In the genomic region with DNA sequence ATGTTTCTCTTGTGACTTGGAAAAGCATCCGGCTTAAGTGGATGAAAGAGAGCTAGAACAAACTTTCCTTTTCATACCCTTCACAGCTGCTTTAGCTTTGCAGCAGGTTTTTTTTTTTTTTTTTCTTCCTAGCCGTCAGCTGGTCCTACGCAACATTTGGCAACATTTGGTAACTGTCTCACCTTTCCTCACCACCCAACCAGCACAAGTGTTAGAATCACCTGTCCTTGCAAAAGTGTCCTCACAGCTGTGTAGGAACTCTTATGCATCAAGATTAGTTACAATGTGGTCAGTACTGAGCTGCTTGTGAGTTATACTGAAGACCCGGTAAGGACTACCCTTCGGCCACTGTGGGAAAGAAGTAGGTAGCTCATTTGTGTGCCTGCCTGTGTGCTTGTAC, we compare ENCODE assay signal across 21 mouse cellular contexts. TPM values are rescaled to one million over a fixed set of nuclear protein-coding genes. Genes with fewer than 3 reads are reported as not detected.
DNase-seq lines count a peak whose midpoint lies in the region; ATAC-seq and TF ChIP-seq lines count a peak whose summit lies in the region.
"Had no signal": no experiment of that assay in that cellular context is flagged by ENCODE, and none has a peak within 500 bp of the region (broad histone marks: within the 10 kb centered on the region; RNA-seq: fewer than 3 reads in every experiment).

No protein-coding gene starts in this region.

- H3K4me3 ChIP-seq in kidney, postnatal 0 days (replicated peaks; ENCODE audit: low read depth, low read length) = no peak overlapping the region
- H3K4me3 ChIP-seq in kidney, adult 2 months (ENCODE audit: insufficient read depth, low read depth, low read length) = no peak overlapping the region
- no peak overlapping the region for H3K4me3 ChIP-seq in CH12.LX (replicated peaks in 1 of 3; ENCODE audit: low read depth in 2 of 3, low read length in 2 of 3, poor library complexity in 1 of 3)
- 0 out of 2 replicates have a peak overlapping the region, but pooled peaks have one; percentile 70 for H3K4me3 ChIP-seq in lung, embryonic 15.5 days

- no peaks in the 10 kb centered on the region for H3K27me3 ChIP-seq in kidney, postnatal 0 days (ENCODE audit: insufficient read depth, low read length)
- H3K27me3 ChIP-seq in kidney, adult 2 months (replicated peaks; ENCODE audit: control insufficient read depth, insufficient read depth, low read length) = no peaks in the 10 kb centered on the region
- no peaks in the 10 kb centered on the region for H3K27me3 ChIP-seq in CH12.LX (replicated peaks)
- H3K27me3 ChIP-seq in lung, embryonic 15.5 days = no peaks in the 10 kb centered on the region
- H3K27me3 ChIP-seq: intestine, embryonic 15.5 days had no signal

- in situ Hi-C loops in CH12.LX (cut with MboI; ENCODE audit: low pct_ligation_motif_present, low pct_unique_long_range_greater_than_20kb, low sequenced_read_pairs) = no loop called here

- no peak for TF ChIP-seq RAD21 in CH12.LX (IDR thresholded peaks at IDR 0.05; ENCODE audit: low read depth, low read length)

- TF ChIP-seq POLR2A in kidney, adult 2 months (IDR thresholded peaks at IDR 0.05; ENCODE audit: low read depth, low read length) = no peak
- TF ChIP-seq POLR2A in CH12.LX (IDR thresholded peaks at IDR 0.05; ENCODE audit: low read depth, low read length) = no peak

- peaks cover 7% of the 10 kb centered on the region; the same call in 1 of the 2 replicates for H3K36me3 ChIP-seq in kidney, postnatal 0 days (ENCODE audit: insufficient read depth, low read length)
- H3K36me3 ChIP-seq in kidney, adult 2 months (ENCODE audit: control insufficient read depth, insufficient read depth, low read length) = no peaks in the 10 kb centered on the region
- H3K36me3 ChIP-seq in CH12.LX (replicated peaks in 1 of 2; ENCODE audit: control insufficient read depth in 1 of 2, insufficient read depth in 1 of 2, low read length in 1 of 2) = peaks cover 15 to 32% of the 10 kb centered on the region in 2 experiments
- peaks cover 12% of the 10 kb centered on the region; the same call in 1 of the 2 replicates for H3K36me3 ChIP-seq in lung, embryonic 15.5 days

- no peak overlapping the region for H3K27ac ChIP-seq in kidney, postnatal 0 days
- no peak overlapping the region for H3K27ac ChIP-seq in kidney, adult 2 months (ENCODE audit: insufficient read depth, low read depth, low read length)
- H3K27ac ChIP-seq in CH12.LX (ENCODE audit: insufficient read depth, low read depth) = no peak overlapping the region
- H3K27ac ChIP-seq in lung, embryonic 15.5 days = peak overlapping the region; percentile 30; the same call in 1 of the 2 replicates
- H3K27ac ChIP-seq: intestine, embryonic 15.5 days had no signal

- H3K9ac ChIP-seq in kidney, postnatal 0 days (ENCODE audit: low read depth, low read length) = peak overlapping the region; percentile 9; the same call in 1 of the 2 replicates
- no peak overlapping the region; the same call in 1 of the 2 replicates for H3K9ac ChIP-seq in CH12.LX (ENCODE audit: insufficient read depth, low read depth)
- no peak overlapping the region for H3K9ac ChIP-seq in lung, embryonic 15.5 days

- dilution Hi-C loops in CH12.LX (cut with MboI; ENCODE audit: extremely low pct_ligation_motif_present, extremely low pct_unique_long_range_greater_than_20kb, low sequenced_read_pairs) = no loop called here

- no peak for TF ChIP-seq EP300 in CH12.LX (IDR thresholded peaks at IDR 0.05; ENCODE audit: low read length)

- H3K4me2 ChIP-seq in kidney, postnatal 0 days (ENCODE audit: low read length) = no peak overlapping the region
- no peak overlapping the region for H3K4me2 ChIP-seq in CH12.LX (ENCODE audit: insufficient read depth, low read depth, poor library complexity, severe bottlenecking)
- H3K4me2 ChIP-seq in lung, embryonic 15.5 days = peak overlapping the region; percentile 75; the same call in 1 of the 2 replicates

- peaks cover 13% of the 10 kb centered on the region; the same call in 1 of the 2 replicates for H3K4me1 ChIP-seq in kidney, postnatal 0 days (replicated peaks; ENCODE audit: insufficient read depth, low read length)
- peaks cover 8% of the 10 kb centered on the region; the same call in 1 of the 2 replicates for H3K4me1 ChIP-seq in kidney, adult 2 months (ENCODE audit: control insufficient read depth, insufficient read depth, low read length)
- peaks cover 5 to 25% of the 10 kb centered on the region in 2 experiments for H3K4me1 ChIP-seq in CH12.LX (ENCODE audit: control insufficient read depth in 1 of 2, insufficient read depth in 2 of 2)
- peaks cover 18% of the 10 kb centered on the region for H3K4me1 ChIP-seq in lung, embryonic 15.5 days

- peaks cover 10% of the 10 kb centered on the region for H3K79me2 ChIP-seq in CH12.LX (replicated peaks; ENCODE audit: control insufficient read depth, extremely low read depth, insufficient read depth, poor library complexity, severe bottlenecking)

- H3K9me3 ChIP-seq in kidney, postnatal 0 days (replicated peaks; ENCODE audit: low read length) = no peaks in the 10 kb centered on the region
- peaks cover 5% of the 10 kb centered on the region for H3K9me3 ChIP-seq in CH12.LX (replicated peaks; ENCODE audit: low read length)
- H3K9me3 ChIP-seq in lung, embryonic 15.5 days = no peaks in the 10 kb centered on the region
- H3K9me3 ChIP-seq: intestine, embryonic 15.5 days had no signal

- ATAC-seq in kidney, postnatal 0 days (replicated peaks; ENCODE audit: low FRiP score, low read depth) = no peak
- no peak for ATAC-seq in lung, embryonic 15.5 days (ENCODE audit: borderline replicate concordance, extremely low read depth, low FRiP score, low TSS enrichment)
- ATAC-seq: intestine, embryonic 15.5 days had no signal

- WGBS in kidney, postnatal 0 days = 74% methylated on average over 5 of the region's 5 CpGs
- 63% methylated on average over 5 of the region's 5 CpGs for WGBS in kidney, adult 2 months
- 52% methylated on average over 5 of the region's 5 CpGs for WGBS in lung, embryonic 15.5 days

- DNase-seq in kidney, postnatal 0 days (ENCODE audit: low spot score) = no peak
- no peak for DNase-seq in kidney, adult 2 months
- DNase-seq in 3T3-L1 (ENCODE audit: low read depth, low spot score) (peak; percentile 5), CH12.LX (ENCODE audit: extremely low read depth) (no peak)
- DNase-seq in left cerebral cortex, adult 9 months (ENCODE audit: low spot score in 2 of 2) = no peak
- DNase-seq in spleen, adult 12 weeks (ENCODE audit: low spot score) = no peak
- DNase-seq in spleen, postnatal 36 days (ENCODE audit: low spot score in 2 of 2) = no peak
- DNase-seq: adrenal gland, adult 8-10 months; cerebellum, postnatal 14 days; kidney, postnatal 25 days; left cerebral cortex, postnatal 4 days; thymus, postnatal 36 days had no signal

- no peak for TF ChIP-seq CTCF in kidney, postnatal 0 days (IDR thresholded peaks at IDR 0.05; ENCODE audit: low read depth)
- no peak for TF ChIP-seq CTCF in kidney, adult 2 months (conservative IDR thresholded peaks at IDR 0.05; ENCODE audit: insufficient read depth, insufficient read length, low read depth, low read length)
- no peak for TF ChIP-seq CTCF in CH12.LX (conservative IDR thresholded peaks at IDR 0.05 in 1 of 2, IDR thresholded peaks at IDR 0.05 in 1 of 2; ENCODE audit: low read depth in 2 of 2, low read length in 2 of 2)

TF ChIP-seq in CH12.LX, 34 proteins besides CTCF, POLR2A, EP300 and RAD21:
- TF ChIP-seq TBP (conservative IDR thresholded peaks at IDR 0.05; ENCODE audit: low read depth, low read length) = no peak
- TF ChIP-seq ZNF384 (IDR thresholded peaks at IDR 0.05; ENCODE audit: low read depth, low read length) = peak; percentile 42; the same call in 1 of the 2 replicates
- TF ChIP-seq POLR2AphosphoS2 (IDR thresholded peaks at IDR 0.05; ENCODE audit: low read depth, low read length) = no peak
- no peak for TF ChIP-seq MYC (IDR thresholded peaks at IDR 0.05; ENCODE audit: low read depth, low read length)

RNA-seq across cellular contexts. Expression of a gene that starts 1.8 kb away (rescaled TPM):
- polyA plus RNA-seq in kidney, postnatal 0 days (2015; fragmentation: Nextera tagmentation; extraction: Ambion mirVana) = 118 and 122 TPM in 2 replicates
- 32.3 and 34.3 TPM in 2 replicates for polyA plus RNA-seq in kidney, adult 2 months (2012; rRNA removed)
- 40.4 and 43.2 TPM in 2 replicates for total RNA-seq in CH12.LX (2012; rRNA removed)
- 131 and 136 TPM in 2 replicates for total RNA-seq in CH12.LX (2014; rRNA removed)
- polyA plus RNA-seq in CH12.LX (2012; ENCODE audit: insufficient read length, low read depth) = 43.4 and 48.9 TPM in 2 replicates
- 88.6 and 97.0 TPM in 2 replicates for polyA plus RNA-seq in lung, embryonic 15.5 days (2015; fragmentation: Nextera tagmentation; extraction: Ambion mirVana)

RNA-seq across cellular contexts. Expression of a gene that starts 27.0 kb away (rescaled TPM):
- polyA plus RNA-seq in kidney, postnatal 0 days (2015; fragmentation: Nextera tagmentation; extraction: Ambion mirVana) = 19.2 and 20.6 TPM in 2 replicates
- 11.3 and 11.5 TPM in 2 replicates for polyA plus RNA-seq in kidney, adult 2 months (2012; rRNA removed)
- 18.1 and 21.3 TPM in 2 replicates for total RNA-seq in CH12.LX (2012; rRNA removed)
- 23.9 and 26.3 TPM in 2 replicates for total RNA-seq in CH12.LX (2014; rRNA removed)
- 26.2 and 26.3 TPM in 2 replicates for polyA plus RNA-seq in CH12.LX (2012; ENCODE audit: insufficient read length, low read depth)
- polyA plus RNA-seq in lung, embryonic 15.5 days (2015; fragmentation: Nextera tagmentation; extraction: Ambion mirVana) = 18.6 and 19.3 TPM in 2 replicates

RNA-seq across cellular contexts. Expression of a gene that starts 39.8 kb away (rescaled TPM):
- polyA plus RNA-seq in kidney, postnatal 0 days (2015; fragmentation: Nextera tagmentation; extraction: Ambion mirVana) = 33.4 and 36.0 TPM in 2 replicates
- 13.0 and 15.0 TPM in 2 replicates for polyA plus RNA-seq in kidney, adult 2 months (2012; rRNA removed)
- total RNA-seq in CH12.LX (2012; rRNA removed) (not detected in 2 replicates), CH12.LX (2014; rRNA removed) (not detected in 2 replicates)
- not detected in 2 replicates for polyA plus RNA-seq in CH12.LX (2012; ENCODE audit: insufficient read length, low read depth)
- polyA plus RNA-seq in lung, embryonic 15.5 days (2015; fragmentation: Nextera tagmentation; extraction: Ambion mirVana) = not detected in 2 replicates
- total RNA-seq: adrenal gland, adult 8-10 months; granulocyte monocyte progenitor cell, adult 5-6 weeks; layer of hippocampus, postnatal 10 days; left cerebral cortex, postnatal 4 days; monocyte, adult 5-6 weeks had no signal
- polyA plus RNA-seq: embryonic facial prominence, embryonic 11.5 days; forebrain, embryonic 11.5 days; heart, postnatal 0 days; macrophage had no signal

RNA-seq across cellular contexts. Expression of a gene that starts 57.4 kb away (rescaled TPM):
- polyA plus RNA-seq in kidney, postnatal 0 days (2015; fragmentation: Nextera tagmentation; extraction: Ambion mirVana) = 0.14 TPM in 1 of 2 replicates, not detected in the other
- 0.06 and 0.16 TPM in 2 replicates for polyA plus RNA-seq in kidney, adult 2 months (2012; rRNA removed)
- not detected in 2 replicates for total RNA-seq in CH12.LX (2012; rRNA removed)
- not detected in 2 replicates for total RNA-seq in CH12.LX (2014; rRNA removed)
- polyA plus RNA-seq in CH12.LX (2012; ENCODE audit: insufficient read length, low read depth) = not detected in 2 replicates
- polyA plus RNA-seq in lung, embryonic 15.5 days (2015; fragmentation: Nextera tagmentation; extraction: Ambion mirVana) = not detected in 2 replicates
- total RNA-seq: granulocyte monocyte progenitor cell, adult 5-6 weeks had no signal
- polyA plus RNA-seq: embryonic facial prominence, embryonic 11.5 days; heart, postnatal 0 days; intestine, embryonic 15.5 days had no signal

Comparison
In these comparisons a context has a peak if more than half of its experiments do, and no peak if none do; other contexts are left out.
1. RNA of a gene that starts 39.8 kb away (polyA plus RNA-seq): 33.4 to 36.0 TPM in kidney, postnatal 0 days and 13.0 to 15.0 TPM in kidney, adult 2 months; not detected in lung, embryonic 15.5 days and not detected in CH12.LX; every median in the first group is over 10 times any median in the second.